Mouse (Mus musculus) intestine, embryonic 14.5 days (tissue): ENCODE measurements at regions not wholly inside any gene's neighbourhood (a gene's known extent, or its start where the extent isn't known, plus 50 kb on each side); places are given as distances from the start of the nearest gene placed in this dataset.

Source experiments
- ATAC-seq: fragments of 200-750 bp; cut with Nextera tagmentation; replicated peaks from 2 replicates; pipeline ENCODE4 v1.8.0; 2017; ENCODE audit warnings: low read depth, moderate number of reproducible peaks, moderate TSS enrichment, moderate library complexity; ENCODE audit not compliant: low FRiP score, low TSS enrichment
- DNase-seq: peaks from one replicate; pipeline ENCODE4 v3.0.0-alpha.2; 2018; ENCODE audit warnings: low spot score
- H3K27ac ChIP-seq: fragments of 300-500 bp; sonication (generic); 2 replicates; pipeline ENCODE4 v1.5.1; 2014; ENCODE audit warnings: low read depth, mild to moderate bottlenecking, control low read depth
- H3K27me3 ChIP-seq: fragments of 300-500 bp; sonication (generic); replicated peaks from 2 replicates; pipeline ENCODE4 v1.6.1; 2014; ENCODE audit warnings: low read length, control low read depth; ENCODE audit not compliant: control insufficient read depth, insufficient read depth
- H3K36me3 ChIP-seq: fragments of 300-500 bp; sonication (generic); 2 replicates; pipeline ENCODE4 v1.6.1; 2014; ENCODE audit warnings: low read length, control low read depth; ENCODE audit not compliant: control insufficient read depth, insufficient read depth
- H3K4me1 ChIP-seq: fragments of 300-500 bp; sonication (generic); replicated peaks from 2 replicates; pipeline ENCODE4 v1.6.1; 2014; ENCODE audit warnings: low read length, control low read depth, mixed read lengths; ENCODE audit not compliant: control insufficient read depth, insufficient read depth
- H3K4me2 ChIP-seq: fragments of 300-500 bp; sonication (generic); 2 replicates; pipeline ENCODE4 v1.6.1; 2014; ENCODE audit warnings: low read length
- H3K4me3 ChIP-seq: fragments of 300-500 bp; sonication (generic); 2 replicates; pipeline ENCODE4 v1.5.1; 2014; ENCODE audit warnings: low read depth, low read length, control low read depth, mixed read lengths
- H3K9ac ChIP-seq: fragments of 300-500 bp; sonication (generic); 2 replicates; pipeline ENCODE4 v1.6.1; 2014; ENCODE audit warnings: mild to moderate bottlenecking, low read length
- H3K9me3 ChIP-seq: fragments of 300-500 bp; sonication (generic); 2 replicates; pipeline ENCODE4 v1.6.1; 2016; ENCODE audit warnings: low read length, control low read depth; ENCODE audit not compliant: control insufficient read depth
- WGBS: fragments of 180-500 bp; shearing (Covaris S2); extraction: QIAGEN DNeasy Blood & Tissue Kit; methylation state at CpG from one replicate; pipeline ENCODE4 v1.1.7; 2014; 5-methylcytosine and 5-hydroxymethylcytosine counted together

DNA sequence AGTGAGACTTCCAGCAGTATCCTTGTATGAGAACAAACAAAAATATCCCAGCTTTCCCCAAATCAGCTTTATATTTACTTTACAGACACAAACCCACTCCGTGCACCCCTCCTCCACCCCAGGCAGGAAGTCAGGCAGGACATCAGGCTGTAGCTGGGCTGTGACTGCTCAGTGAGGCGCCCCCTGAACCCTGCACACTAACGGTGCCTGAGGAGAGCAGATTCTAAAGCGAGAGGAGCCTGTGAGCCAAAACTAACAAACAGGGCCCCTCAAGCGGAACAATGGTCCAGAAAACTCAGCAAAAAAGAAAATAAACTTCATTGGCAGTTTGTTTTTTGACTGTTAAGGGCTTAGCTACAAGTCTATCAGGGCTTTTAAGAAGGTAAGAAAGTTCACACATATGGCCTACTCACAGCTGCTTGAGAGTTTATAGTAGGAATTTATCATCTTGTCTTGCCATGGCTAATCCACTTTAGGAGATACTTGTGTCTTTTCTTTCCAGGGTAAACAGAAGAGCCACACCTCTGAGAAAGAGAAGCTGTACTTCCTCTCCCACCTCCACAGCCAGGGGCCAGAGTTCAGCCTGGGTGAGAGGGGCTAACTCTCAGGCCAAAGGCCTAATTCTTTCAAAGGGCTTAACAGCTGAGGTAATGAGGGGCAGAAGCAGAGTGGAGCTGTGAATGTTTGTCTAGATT is 1628.2 kb downstream of the 4930444P10Rik start:
- no peak for DNase-seq
- no peak overlapping the region for H3K4me3 ChIP-seq

GRCm38 (mm10) chr1:14462496-14462895 is 1630.6 kb downstream of the 4930444P10Rik start:
- H3K27me3 ChIP-seq, result no peaks in the 10 kb centered on the region
- H3K9ac ChIP-seq, result no peak overlapping the region
- H3K27ac ChIP-seq, result no peak overlapping the region
- no peaks in the 10 kb centered on the region for H3K9me3 ChIP-seq
- DNase-seq (no peak), ATAC-seq (no peak)
- no peak overlapping the region for H3K4me2 ChIP-seq
- H3K36me3 ChIP-seq, result no peaks in the 10 kb centered on the region
- H3K4me3 ChIP-seq, result no peak overlapping the region
- peaks cover 9% of the 10 kb centered on the region for H3K4me1 ChIP-seq
- WGBS, result 30% methylated on average over 3 of the region's 3 CpGs

More for the DNA sequence above, 1628.2 kb downstream of the 4930444P10Rik start:
- Histone ChIP-seq H3K27ac (peak overlapping the region; percentile 11; the same call in 1 of the 2 replicates), H3K27me3 (no peaks in the 10 kb centered on the region), H3K9me3 (no peaks in the 10 kb centered on the region), H3K9ac (no peak overlapping the region), H3K36me3 (no peaks in the 10 kb centered on the region), H3K4me1 (peaks cover 9% of the 10 kb centered on the region), H3K4me2 (no peak overlapping the region)
- WGBS, result 18% methylated on average over 5 of the region's 5 CpGs
- 0 out of 2 replicates have a peak, but pooled peaks have one; percentile 50 for ATAC-seq

DNA sequence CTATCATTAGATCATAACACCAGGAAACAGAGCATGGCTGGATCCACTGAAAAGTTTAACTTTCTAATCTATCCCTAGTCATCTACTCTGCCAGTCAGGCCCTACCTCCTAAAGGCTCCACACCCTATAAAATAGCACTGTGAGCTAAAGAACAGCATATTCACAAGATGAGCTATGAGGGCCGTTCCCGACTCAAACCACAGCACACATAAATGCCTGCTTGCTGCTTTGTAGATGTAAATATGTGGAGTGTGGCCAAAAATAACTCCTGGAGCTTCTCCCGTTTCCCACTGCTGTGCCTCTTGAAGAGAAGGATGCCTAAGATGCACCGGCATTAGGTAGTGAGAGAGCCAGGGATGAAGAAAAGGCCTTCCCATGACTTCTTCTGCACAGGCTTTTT is 1632.3 kb downstream of the 4930444P10Rik start:
- H3K9me3 ChIP-seq, result no peaks in the 10 kb centered on the region
- WGBS, result 56% methylated on average over 4 of the region's 4 CpGs
- no peak for DNase-seq
- no peak overlapping the region for H3K27ac ChIP-seq
- H3K36me3 ChIP-seq, result no peaks in the 10 kb centered on the region
- no peak overlapping the region for H3K4me3 ChIP-seq
- ATAC-seq, result no peak
- H3K27me3 ChIP-seq, result no peaks in the 10 kb centered on the region
- H3K4me2 ChIP-seq, result no peak overlapping the region
- H3K9ac ChIP-seq, result no peak overlapping the region
- peaks cover 9% of the 10 kb centered on the region for H3K4me1 ChIP-seq

GRCm38 (mm10) chr1:14429326-14429725 is 1663.8 kb downstream of the 4930444P10Rik start:
- ATAC-seq (no peak), DNase-seq (no peak)
- 76% methylated on average over 2 of the region's 2 CpGs for WGBS
- H3K27me3 ChIP-seq, result no peaks in the 10 kb centered on the region
- no peak overlapping the region for H3K4me3 ChIP-seq
- no peaks in the 10 kb centered on the region for H3K36me3 ChIP-seq
- H3K4me2 ChIP-seq, result no peak overlapping the region
- H3K27ac ChIP-seq, result no peak overlapping the region
- H3K4me1 ChIP-seq, result no peaks in the 10 kb centered on the region
- H3K9me3 ChIP-seq, result no peaks in the 10 kb centered on the region
- no peak overlapping the region for H3K9ac ChIP-seq

GRCm38 (mm10) chr1:14421030-14421429 is 1672.1 kb downstream of the 4930444P10Rik start:
- Histone ChIP-seq H3K4me3 (no peak overlapping the region), H3K36me3 (no peaks in the 10 kb centered on the region), H3K27me3 (no peaks in the 10 kb centered on the region), H3K9ac (no peak overlapping the region), H3K9me3 (no peaks in the 10 kb centered on the region), H3K4me2 (no peak overlapping the region), H3K27ac (no peak overlapping the region), H3K4me1 (no peaks in the 10 kb centered on the region)
- no peak for DNase-seq
- 87% methylated on average over 1 of the region's 1 CpGs for WGBS
- no peak for ATAC-seq

DNA sequence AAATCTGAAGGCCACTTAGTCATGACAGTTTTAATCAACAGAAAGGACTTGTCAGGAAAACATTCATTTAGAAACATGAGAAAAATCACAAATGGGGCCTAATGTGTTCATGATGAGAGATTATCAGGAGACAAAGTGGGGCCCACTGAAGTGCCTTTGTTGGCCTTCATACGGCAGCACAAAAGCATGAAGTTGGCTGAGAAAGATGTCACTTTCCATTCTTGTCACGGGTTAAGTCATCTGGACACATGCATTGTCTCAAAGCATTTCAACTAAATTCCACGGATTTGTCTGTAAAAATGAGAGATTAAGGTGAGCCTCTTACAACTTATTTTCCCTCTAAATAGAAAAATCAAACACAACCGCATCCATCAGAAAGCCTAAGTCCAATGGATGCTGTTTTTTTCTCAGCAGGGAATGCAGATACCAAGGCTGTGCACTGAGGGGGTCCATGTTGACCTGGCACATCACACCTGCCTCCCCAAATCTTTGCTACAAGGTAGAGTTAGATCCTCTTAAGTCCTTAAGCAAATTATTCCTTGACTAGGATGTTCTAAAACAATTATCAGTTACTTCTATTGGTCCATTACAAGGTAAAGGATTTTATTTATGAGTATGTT is 1679.2 kb downstream of the 4930444P10Rik start:
- Histone ChIP-seq H3K9me3 (no peaks in the 10 kb centered on the region), H3K4me3 (no peak overlapping the region), H3K27ac (no peak overlapping the region), H3K36me3 (no peaks in the 10 kb centered on the region), H3K9ac (no peak overlapping the region), H3K4me1 (no peaks in the 10 kb centered on the region), H3K27me3 (no peaks in the 10 kb centered on the region), H3K4me2 (no peak overlapping the region)
- 81% methylated on average over 4 of the region's 4 CpGs for WGBS
- ATAC-seq (no peak), DNase-seq (no peak)

DNA sequence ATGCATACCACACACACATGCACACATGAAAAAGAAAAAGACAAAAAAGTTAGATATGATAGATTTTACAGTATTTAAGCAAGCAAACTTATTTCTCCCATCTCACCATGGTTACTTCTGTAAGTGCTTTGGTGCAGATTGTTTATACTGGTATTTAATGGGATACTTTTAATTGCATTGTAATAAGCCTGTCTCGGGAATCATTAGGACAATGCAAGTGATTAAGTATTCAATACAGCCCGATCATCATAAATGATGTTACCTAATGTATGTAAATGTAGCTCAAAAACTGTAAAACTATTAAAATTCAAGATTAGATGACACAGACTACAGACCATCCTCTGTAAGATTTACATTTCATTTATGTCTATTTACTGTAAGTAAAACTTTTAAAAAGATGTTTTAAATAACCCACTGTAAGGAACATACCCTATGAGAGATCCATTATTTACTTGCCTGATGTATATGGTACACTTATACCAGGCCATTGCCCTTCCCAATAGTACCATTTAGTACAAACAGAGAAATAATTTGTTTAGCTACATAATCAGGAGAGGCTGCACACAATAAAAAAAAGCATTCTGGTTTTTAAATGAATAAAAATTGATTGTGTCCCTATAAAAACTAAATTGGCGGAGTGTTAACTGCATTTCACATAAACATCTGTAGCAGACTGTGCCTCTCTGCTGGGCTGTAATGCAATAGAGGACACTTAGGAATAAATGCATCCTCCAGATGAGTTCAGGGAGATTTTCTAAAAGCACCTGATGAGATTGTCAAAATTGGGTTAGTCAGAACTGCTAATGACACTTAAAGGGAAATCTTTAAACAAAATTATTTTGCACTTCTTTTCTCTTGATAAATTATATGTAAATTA is 1722.9 kb downstream of the 4930444P10Rik start:
- Histone ChIP-seq H3K9ac (no peak overlapping the region), H3K27me3 (no peaks in the 10 kb centered on the region), H3K4me3 (no peak overlapping the region)

DNA sequence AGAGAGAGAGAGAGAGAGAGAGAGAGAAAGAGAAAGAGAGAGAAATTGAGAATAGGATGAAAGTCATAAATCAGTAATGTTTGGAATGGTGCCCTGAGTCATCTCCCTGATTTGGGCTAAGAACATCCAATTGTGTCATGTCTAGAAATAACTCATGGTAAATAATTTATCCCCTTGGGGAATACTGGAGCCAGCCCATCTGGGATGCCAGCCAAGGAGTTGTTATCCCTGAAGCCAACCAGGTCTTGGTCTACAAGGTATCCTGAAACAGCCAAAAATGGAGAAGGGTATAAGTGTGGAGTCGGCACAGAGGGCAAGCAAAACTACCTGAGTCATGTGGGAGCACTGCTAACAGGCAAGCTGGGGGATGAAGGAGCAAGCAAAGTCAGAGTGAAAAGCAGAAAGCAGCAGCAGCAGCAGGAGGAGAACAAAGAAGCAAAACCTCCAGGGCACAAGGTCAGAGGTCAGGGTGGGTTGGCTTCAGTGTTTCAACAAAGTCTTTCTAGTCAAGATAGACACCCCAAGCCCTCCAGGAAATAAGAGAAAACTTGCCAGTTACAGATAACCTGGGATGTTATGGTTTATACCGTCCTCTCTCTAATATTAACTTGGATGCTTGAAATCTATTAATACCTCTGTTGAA is 1733.0 kb downstream of the 4930444P10Rik start:
- no peak overlapping the region for H3K4me2 ChIP-seq
- H3K4me3 ChIP-seq, result no peak overlapping the region
- 65% methylated on average over 2 of the region's 2 CpGs for WGBS
- H3K9me3 ChIP-seq, result no peaks in the 10 kb centered on the region
- H3K4me1 ChIP-seq, result no peaks in the 10 kb centered on the region
- DNase-seq (no peak), ATAC-seq (no peak)
- H3K27me3 ChIP-seq, result no peaks in the 10 kb centered on the region
- no peak overlapping the region for H3K27ac ChIP-seq
- no peaks in the 10 kb centered on the region for H3K36me3 ChIP-seq
- H3K9ac ChIP-seq, result no peak overlapping the region

More for the DNA sequence above, 1722.9 kb downstream of the 4930444P10Rik start:
- DNase-seq (no peak), ATAC-seq (no peak)
- Histone ChIP-seq H3K36me3 (no peaks in the 10 kb centered on the region), H3K4me2 (no peak overlapping the region), H3K4me1 (no peaks in the 10 kb centered on the region), H3K9me3 (no peaks in the 10 kb centered on the region), H3K27ac (no peak overlapping the region)
- WGBS, result 79% methylated on average over 3 of the region's 3 CpGs
